Mouse (Mus musculus): Measurements from ENCODE around the gene Ewsr1.

Ewsr1 gene

GRCm38 (mm10) chr11:5057856-5058641 lies 41.0 kb downstream of the Ewsr1 start, which contains the start of gene Rasl10a:
Gene Rasl10a, plus strand, starts transcription at chr11:5058128.
- DNase-seq (ENCODE audit: low read depth, low spot score) = no peak

DNA sequence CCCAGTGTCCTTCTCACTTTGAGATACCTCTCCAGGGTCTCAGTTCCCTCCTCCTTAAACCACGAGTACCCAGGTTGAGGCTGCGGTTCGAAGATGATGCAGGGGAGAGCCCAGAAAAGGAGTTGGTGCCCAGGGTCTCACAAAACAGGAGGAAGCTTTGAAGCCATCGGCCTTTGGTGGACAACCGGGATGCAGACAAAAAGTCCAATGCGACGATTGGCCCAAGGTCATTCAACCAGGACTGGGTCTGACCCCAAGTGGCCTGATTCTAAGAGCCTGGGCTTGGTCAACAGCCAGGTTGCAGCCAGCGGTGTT lies 41.6 kb downstream of the Ewsr1 start:
- no peak for DNase-seq (ENCODE audit: low read depth, low spot score)

- no peak for DNase-seq (ENCODE audit: low read depth, low spot score)
Observed at GRCm38 (mm10) chr11:5057064-5057463, 42.0 kb downstream of the Ewsr1 start.

DNA sequence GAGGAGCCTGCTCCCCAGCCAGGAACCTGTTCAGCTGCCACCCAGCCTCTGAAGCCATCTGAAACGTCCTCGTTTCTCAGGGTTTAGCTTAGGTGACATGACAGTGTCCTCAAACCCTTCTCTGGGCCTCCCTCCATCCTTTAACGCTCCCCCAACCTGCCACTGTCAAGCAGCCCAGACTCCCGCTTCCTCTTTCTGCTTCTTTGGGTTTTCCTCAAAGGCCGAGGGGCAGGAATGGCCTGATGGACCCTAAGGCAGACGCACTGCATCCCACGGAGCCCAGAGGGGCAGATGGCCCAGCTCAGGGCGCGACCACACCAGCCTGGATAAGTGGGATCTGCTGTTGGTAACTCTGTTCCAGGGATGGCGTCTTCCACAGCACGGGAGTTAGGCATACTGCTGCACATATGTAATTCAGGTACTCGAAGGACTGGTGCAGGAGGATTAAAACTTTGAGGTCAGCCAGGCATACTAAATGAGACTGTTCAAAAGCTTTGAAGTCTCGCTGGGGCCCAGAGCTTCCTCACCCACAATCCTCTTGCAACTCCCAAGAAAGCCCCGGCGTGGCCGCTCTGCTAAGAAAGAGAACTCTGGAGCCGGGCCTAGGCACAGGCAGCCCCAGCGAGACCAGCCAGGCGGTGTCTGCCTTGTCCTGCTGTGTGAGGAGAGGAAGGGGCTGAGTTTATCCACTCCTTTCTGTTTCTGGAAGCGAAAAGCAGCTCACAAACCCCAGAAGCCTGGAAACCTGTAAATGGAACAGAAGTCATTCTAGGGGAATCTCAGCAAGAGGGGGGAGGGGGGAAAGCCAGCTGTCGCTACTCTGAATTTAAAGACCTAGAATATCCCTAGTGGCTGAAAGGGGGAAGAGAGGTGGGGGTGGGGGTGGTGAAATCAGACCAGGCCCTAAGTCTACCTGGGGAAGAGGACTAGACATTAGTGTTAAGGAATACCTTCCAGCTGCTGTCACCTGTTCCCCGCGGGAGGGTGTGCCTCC lies 42.8 kb downstream of the Ewsr1 start:
- no peak for DNase-seq (ENCODE audit: low read depth, low spot score)

GRCm38 (mm10) chr11:5054874-5055273 lies 44.2 kb downstream of the Ewsr1 start:
- no peak for DNase-seq (ENCODE audit: low read depth, low spot score)

GRCm38 (mm10) chr11:5054151-5054550 lies 44.9 kb downstream of the Ewsr1 start:
- no peak for DNase-seq (ENCODE audit: low read depth, low spot score)

GRCm38 (mm10) chr11:5052200-5052854 lies 46.7 kb downstream of the Ewsr1 start:
- DNase-seq (ENCODE audit: low read depth, low spot score) = no peak

- DNase-seq (ENCODE audit: low read depth, low spot score) = no peak
Observed at GRCm38 (mm10) chr11:5051629-5052028, 47.4 kb downstream of the Ewsr1 start.

DNA sequence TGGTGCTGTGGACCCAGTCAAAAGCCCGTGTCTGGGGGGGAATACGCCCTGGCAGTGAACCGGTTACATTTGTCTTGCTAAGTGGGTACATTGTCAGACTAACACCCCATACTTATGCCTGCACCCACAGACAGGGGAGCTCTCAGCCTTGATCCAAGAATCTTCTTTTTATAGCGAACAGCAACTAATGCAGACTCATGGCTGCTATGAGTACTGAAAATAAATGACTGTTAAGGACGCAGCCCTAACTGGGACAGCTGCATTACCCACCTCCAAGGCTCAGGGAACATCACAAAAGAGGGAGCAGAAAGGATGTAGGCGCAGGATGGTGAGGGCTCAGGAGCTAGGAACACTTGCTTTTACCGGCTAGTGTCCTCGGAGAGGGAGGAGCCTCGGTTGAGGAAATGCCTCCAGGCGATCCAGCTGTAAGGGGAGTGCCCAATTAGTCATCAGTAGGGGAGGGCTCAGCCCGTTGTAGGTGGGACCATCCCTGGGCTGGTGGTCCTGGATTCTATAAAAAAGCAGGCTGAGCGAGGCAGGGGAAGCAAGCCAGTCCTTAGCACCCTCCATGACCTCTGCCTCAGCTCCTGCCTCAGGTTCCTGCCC lies 52.6 kb downstream of the Ewsr1 start:
- no peak for DNase-seq (ENCODE audit: low read depth, low spot score)

DNA sequence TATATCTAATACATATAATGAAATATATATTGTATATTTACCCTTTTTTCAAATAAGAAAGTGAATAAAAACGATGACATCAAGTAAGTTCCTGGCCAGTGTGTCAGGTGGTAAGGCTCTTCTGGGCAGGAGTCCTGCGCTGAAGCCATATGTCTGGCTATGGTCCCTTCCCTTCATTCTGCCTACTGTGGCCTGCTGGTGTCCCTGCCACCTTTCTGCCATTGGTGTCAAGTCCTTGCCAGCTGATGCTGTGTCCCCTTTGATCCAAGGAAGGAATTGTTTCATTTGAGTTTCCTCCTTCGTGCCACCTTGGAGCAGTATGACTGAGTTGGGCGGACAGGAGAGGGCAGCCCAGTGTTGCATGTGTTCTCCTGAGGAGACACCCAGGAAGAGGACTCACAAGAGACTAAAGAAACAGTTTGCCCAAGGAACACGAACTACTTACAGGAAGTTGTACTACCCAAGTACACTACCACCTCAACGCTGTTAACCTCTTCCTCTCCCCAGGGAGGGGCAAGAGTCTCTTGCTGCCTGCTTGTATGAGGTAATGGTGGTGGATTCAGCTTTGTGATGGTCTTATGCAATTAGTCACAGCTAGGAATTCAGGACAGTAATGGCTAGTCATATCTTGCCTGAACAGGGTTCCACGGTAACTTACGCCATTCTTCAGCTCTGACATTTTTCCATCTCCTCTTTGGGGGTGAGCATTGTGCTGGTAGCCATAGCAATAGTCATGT lies 56.3 kb downstream of the Ewsr1 start:
- no peak for DNase-seq (ENCODE audit: low read depth, low spot score)

DNA sequence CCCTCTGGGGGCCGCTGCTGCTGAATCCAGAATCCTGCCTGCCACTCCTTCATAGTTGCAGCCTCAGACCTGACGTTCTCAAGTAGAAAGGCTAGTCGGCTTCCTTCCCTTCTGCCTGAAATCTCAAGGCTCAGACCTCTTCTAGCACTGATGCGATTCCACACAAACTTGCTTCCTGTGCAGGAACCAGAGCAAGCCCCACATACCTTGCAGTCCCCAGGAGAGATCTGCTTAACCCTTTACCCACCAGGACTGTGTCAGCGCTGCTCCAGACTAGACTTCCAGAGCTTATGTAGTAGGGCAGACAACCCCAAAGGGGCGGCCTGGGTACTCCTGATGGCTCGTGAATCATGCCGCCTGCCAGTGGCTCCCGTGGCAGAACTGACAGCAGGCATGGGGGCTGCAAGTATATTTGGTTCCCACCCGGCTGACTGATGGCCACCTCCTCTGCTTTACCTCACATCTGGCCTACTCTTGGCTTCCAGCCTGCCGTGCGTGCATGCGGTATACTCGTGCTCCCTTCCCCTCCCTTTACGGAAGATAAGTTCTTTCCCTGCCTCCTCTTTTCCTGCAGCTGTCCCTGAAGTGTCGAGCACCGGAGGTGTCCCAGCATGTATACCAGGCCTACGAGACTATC lies 57.8 kb downstream of the Ewsr1 start:
- DNase-seq (ENCODE audit: low read depth, low spot score) = no peak

- no peak for DNase-seq (ENCODE audit: low read depth, low spot score)
Observed at GRCm38 (mm10) chr11:5040585-5040984, 58.5 kb downstream of the Ewsr1 start.

DNA sequence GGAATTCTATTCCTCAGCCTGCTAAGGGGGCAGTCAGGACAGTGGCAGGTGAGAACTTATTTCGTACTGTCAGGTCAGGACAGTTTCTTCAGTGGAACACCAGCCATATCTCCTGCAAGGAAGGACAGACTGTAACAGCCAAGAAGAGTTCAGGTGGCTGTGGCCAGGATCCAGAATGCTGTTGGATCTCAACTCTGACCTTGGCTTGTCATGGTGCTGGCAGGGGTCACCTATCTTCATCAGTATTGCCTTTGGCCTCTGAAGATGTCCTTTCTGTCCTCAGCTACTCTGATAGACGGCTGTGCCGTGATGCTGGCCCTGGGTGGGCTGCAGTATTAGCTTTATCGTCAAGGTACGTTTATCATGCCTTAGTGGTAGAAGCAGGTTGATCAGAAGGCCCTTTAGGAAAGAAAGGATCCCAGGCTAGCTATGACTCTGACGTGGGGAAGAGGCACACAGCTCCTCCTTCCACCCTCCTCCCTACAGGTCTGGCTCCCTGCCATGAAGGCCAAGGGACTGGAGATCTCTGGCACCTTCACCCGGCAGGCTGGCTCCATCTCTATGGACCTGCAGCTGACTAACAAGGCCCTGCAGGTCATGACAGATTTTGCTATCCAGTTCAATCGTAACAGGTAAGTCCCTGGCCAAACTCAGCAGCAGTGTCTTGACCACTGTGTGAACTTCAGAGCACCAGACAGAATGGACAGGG lies 61.8 kb downstream of the Ewsr1 start:
- no peak for DNase-seq (ENCODE audit: low read depth, low spot score)

DNA sequence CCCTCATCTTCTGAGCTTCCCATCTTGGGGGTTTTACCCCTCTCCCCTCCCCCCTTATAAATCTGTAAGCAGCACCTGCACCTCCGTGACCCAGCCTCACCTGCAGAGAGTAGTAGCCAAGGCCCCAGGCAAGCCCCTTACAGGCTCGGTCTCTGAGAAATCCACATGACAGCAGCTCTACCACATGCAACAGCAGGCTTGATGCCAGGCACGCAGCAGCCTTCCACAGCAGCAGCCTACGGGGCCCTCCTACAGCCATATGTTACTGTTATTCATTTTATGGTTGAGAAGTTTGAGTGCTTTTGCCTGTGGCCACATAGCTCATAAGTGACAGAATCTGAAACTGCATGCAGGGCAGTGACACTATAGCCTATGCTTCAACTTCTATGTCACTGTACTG lies 63.6 kb downstream of the Ewsr1 start:
- DNase-seq (ENCODE audit: low read depth, low spot score) = no peak

- DNase-seq (ENCODE audit: low read depth, low spot score) = no peak
Observed at GRCm38 (mm10) chr11:5033136-5033535, 65.9 kb downstream of the Ewsr1 start.

GRCm38 (mm10) chr11:5032706-5033105 lies 66.4 kb downstream of the Ewsr1 start:
- DNase-seq (ENCODE audit: low read depth, low spot score) = no peak

GRCm38 (mm10) chr11:5028228-5028627 lies 70.8 kb downstream of the Ewsr1 start:
- DNase-seq (ENCODE audit: low read depth, low spot score) = no peak

DNA sequence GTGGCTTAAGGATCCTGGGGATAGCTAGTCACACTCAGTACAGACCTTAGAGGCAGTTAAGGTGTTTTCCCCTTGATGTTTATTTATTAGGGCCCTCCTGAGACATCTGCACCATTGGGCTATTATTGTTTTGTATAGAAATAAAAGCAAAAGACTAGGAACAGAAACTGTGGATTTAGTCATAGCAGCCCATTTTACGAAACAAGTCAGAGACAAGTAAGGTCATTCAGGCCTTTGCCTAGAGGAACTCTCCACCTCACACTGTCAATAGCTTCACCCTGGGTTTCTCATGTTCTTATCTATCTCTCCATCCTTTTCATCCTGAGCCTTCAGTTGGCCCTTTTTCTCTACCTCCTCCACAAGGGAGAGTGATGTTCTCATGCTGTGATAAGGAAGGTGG lies 74.0 kb downstream of the Ewsr1 start:
- DNase-seq (ENCODE audit: low read depth, low spot score) = no peak

All from mesoderm, embryonic 11.5 days (tissue).